Comparison of ENCODE assay signal across 13 mouse cellular contexts in the genomic region with DNA sequence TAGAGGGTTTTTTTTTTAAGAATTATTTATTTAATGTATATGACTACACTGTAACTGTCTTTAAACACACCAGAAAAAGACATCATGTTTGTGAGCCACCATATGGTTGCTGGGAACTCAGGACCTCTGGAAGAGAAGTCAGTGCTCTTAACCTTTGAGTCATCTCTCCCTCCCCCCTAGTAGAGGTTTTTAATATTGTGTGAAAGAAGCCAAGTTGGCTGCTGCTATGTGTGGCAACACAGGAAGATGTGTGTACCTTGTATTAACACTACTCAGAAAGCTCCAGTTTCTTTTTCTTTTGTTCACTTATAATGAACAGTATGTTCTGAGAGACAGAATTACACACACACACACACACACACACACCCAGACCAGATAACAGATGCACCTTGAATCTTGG.
"Had no signal": no experiment of that assay in that cellular context is flagged by ENCODE, and none has a peak within 500 bp of the region (broad histone marks: within the 10 kb centered on the region; RNA-seq: fewer than 3 reads in every experiment).

No protein-coding gene starts in this region.

- DNase-seq: kidney, postnatal 25 days; layer of hippocampus, adult 9-11 months; layer of hippocampus, postnatal 36 days; liver, postnatal 0 days; lung, embryonic 14.5 days; midbrain, embryonic 14.5 days; right cerebral cortex, adult 18-20 months; right cerebral cortex, postnatal 14 days; right cerebral cortex, postnatal 4 days; thymus, adult 2 months; thymus, postnatal 14 days; thymus, postnatal 4 days had no signal

- ATAC-seq: liver, postnatal 0 days; lung, postnatal 0 days had no signal
